Comparison of ENCODE assay signal across 9 mouse cellular contexts in the genomic region with DNA sequence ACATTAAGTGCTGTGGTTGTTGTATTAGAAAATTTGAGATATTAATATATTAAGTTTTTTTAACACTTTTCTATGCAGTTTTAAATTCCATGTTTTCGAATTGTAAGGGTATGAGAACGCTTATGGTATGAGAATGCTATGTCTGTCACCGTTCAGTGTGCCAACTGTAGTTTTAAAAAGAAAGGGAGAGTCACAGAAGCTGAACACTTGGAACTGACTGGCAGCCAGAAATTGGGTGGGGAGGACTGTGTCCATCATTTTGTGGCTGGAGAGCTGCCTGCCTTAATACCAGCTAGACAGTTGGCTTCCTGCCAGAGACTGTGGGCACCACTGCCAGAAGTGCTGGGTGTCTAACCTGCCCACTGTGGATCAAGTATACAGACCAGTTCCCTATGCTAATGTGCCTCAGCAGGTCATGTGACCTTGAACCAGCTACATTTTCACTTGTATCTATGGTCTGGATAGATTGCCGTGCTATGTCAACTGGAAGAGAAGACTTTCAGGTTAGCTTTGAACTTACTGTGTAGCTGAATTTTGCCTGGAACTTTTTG. TPM values are rescaled to one million over a fixed set of nuclear protein-coding genes. Genes with fewer than 3 reads are reported as not detected.
DNase-seq lines count a peak whose midpoint lies in the region; ATAC-seq and TF ChIP-seq lines count a peak whose summit lies in the region.
"Had no signal": no experiment of that assay in that cellular context is flagged by ENCODE, and none has a peak within 500 bp of the region (broad histone marks: within the 10 kb centered on the region; RNA-seq: fewer than 3 reads in every experiment).

No protein-coding gene starts in this region.

- H3K4me2 ChIP-seq in hindbrain, embryonic 14.5 days (replicated peaks), result no peak overlapping the region
- H3K4me2 ChIP-seq in hindbrain, embryonic 11.5 days (replicated peaks; ENCODE audit: low read depth, low read length), result no peak overlapping the region
- H3K4me2 ChIP-seq in hindbrain, embryonic 16.5 days (ENCODE audit: low read length), result no peak overlapping the region
- H3K4me2 ChIP-seq in intestine, postnatal 0 days (replicated peaks; ENCODE audit: low read depth), result no peak overlapping the region

- no peaks in the 10 kb centered on the region for H3K4me1 ChIP-seq in hindbrain, embryonic 14.5 days (replicated peaks; ENCODE audit: control insufficient read depth, insufficient read depth, low read length)
- H3K4me1 ChIP-seq in hindbrain, embryonic 11.5 days (replicated peaks; ENCODE audit: control insufficient read depth, insufficient read depth, low read length), result no peaks in the 10 kb centered on the region
- no peaks in the 10 kb centered on the region for H3K4me1 ChIP-seq in hindbrain, embryonic 16.5 days (ENCODE audit: control insufficient read depth, insufficient read depth, low read depth, low read length)
- H3K4me1 ChIP-seq in intestine, postnatal 0 days (replicated peaks; ENCODE audit: control insufficient read depth, insufficient read depth, low read length), result no peaks in the 10 kb centered on the region

- no peak for TF ChIP-seq CTCF in intestine, postnatal 0 days (IDR thresholded peaks at IDR 0.05; ENCODE audit: low read depth)

- peaks cover 6% of the 10 kb centered on the region; the same call in 1 of the 2 replicates for H3K36me3 ChIP-seq in hindbrain, embryonic 14.5 days (replicated peaks; ENCODE audit: control insufficient read depth, insufficient read depth)
- H3K36me3 ChIP-seq in hindbrain, embryonic 11.5 days (ENCODE audit: control insufficient read depth, insufficient read depth, low read length), result no peaks in the 10 kb centered on the region
- H3K36me3 ChIP-seq in hindbrain, embryonic 16.5 days (ENCODE audit: control insufficient read depth, insufficient read depth, low read length), result no peaks in the 10 kb centered on the region
- peaks cover 8% of the 10 kb centered on the region; the same call in 1 of the 2 replicates for H3K36me3 ChIP-seq in intestine, postnatal 0 days (ENCODE audit: control insufficient read depth, insufficient read depth)

- H3K9ac ChIP-seq in hindbrain, embryonic 14.5 days, result no peak overlapping the region
- H3K9ac ChIP-seq in hindbrain, embryonic 11.5 days (ENCODE audit: low read depth, low read length), result no peak overlapping the region
- H3K9ac ChIP-seq in hindbrain, embryonic 16.5 days (ENCODE audit: low read depth, low read length), result no peak overlapping the region
- no peak overlapping the region for H3K9ac ChIP-seq in intestine, postnatal 0 days (ENCODE audit: low read depth, low read length)
- H3K9ac ChIP-seq: liver, embryonic 14.5 days had no signal

- H3K27ac ChIP-seq in hindbrain, embryonic 14.5 days, result no peak overlapping the region
- no peak overlapping the region for H3K27ac ChIP-seq in hindbrain, embryonic 11.5 days (ENCODE audit: low read depth, low read length)
- no peak overlapping the region for H3K27ac ChIP-seq in hindbrain, embryonic 16.5 days (ENCODE audit: low read depth, low read length)
- H3K27ac ChIP-seq in intestine, postnatal 0 days (ENCODE audit: low read depth, low read length), result no peak overlapping the region
- H3K27ac ChIP-seq: liver, embryonic 14.5 days had no signal

- H3K27me3 ChIP-seq in hindbrain, embryonic 14.5 days (ENCODE audit: control insufficient read depth, insufficient read depth, low read length), result no peaks in the 10 kb centered on the region
- H3K27me3 ChIP-seq in hindbrain, embryonic 11.5 days (ENCODE audit: control insufficient read depth, insufficient read depth, low read length), result no peaks in the 10 kb centered on the region
- H3K27me3 ChIP-seq in hindbrain, embryonic 16.5 days (replicated peaks; ENCODE audit: control insufficient read depth, insufficient read depth, low read length), result no peaks in the 10 kb centered on the region
- no peaks in the 10 kb centered on the region for H3K27me3 ChIP-seq in intestine, postnatal 0 days (replicated peaks; ENCODE audit: control insufficient read depth, insufficient read depth, low read length)

- peak; percentile 40; the same call in 1 of the 2 replicates for ATAC-seq in hindbrain, embryonic 14.5 days (ENCODE audit: low FRiP score)
- no peak for ATAC-seq in hindbrain, embryonic 11.5 days (ENCODE audit: low FRiP score)
- peak; percentile 85 for ATAC-seq in hindbrain, embryonic 16.5 days
- no peak for ATAC-seq in intestine, postnatal 0 days

- peak; percentile 38 for DNase-seq in hindbrain, embryonic 14.5 days (ENCODE audit: low spot score)
- DNase-seq in hindbrain, embryonic 11.5 days (ENCODE audit: low spot score), result no peak
- peak; percentile 85 for DNase-seq in 416B (ENCODE audit: low read depth)
- DNase-seq in adrenal gland, adult 18-20 months (ENCODE audit: low spot score in 2 of 2), result peak; percentile 33 to 35
- DNase-seq in embryo, embryonic 10 days (ENCODE audit: low spot score), result no peak
- DNase-seq in thymus, postnatal 14 days, result no peak

- H3K4me3 ChIP-seq in hindbrain, embryonic 14.5 days (replicated peaks; ENCODE audit: low read length), result no peak overlapping the region
- H3K4me3 ChIP-seq in hindbrain, embryonic 11.5 days (ENCODE audit: low read depth, low read length), result no peak overlapping the region
- H3K4me3 ChIP-seq in hindbrain, embryonic 16.5 days (ENCODE audit: low read length), result no peak overlapping the region
- H3K4me3 ChIP-seq in intestine, postnatal 0 days (ENCODE audit: low read depth, low read length), result no peak overlapping the region

- 82% methylated on average over 4 of the region's 4 CpGs for WGBS in hindbrain, embryonic 14.5 days
- WGBS in hindbrain, embryonic 11.5 days, result 95% methylated on average over 4 of the region's 4 CpGs
- 67% methylated on average over 4 of the region's 4 CpGs for WGBS in hindbrain, embryonic 16.5 days
- WGBS in intestine, postnatal 0 days, result 92% methylated on average over 4 of the region's 4 CpGs

- no peaks in the 10 kb centered on the region for H3K9me3 ChIP-seq in hindbrain, embryonic 14.5 days (ENCODE audit: control insufficient read depth, low read length)
- H3K9me3 ChIP-seq in hindbrain, embryonic 11.5 days (ENCODE audit: control insufficient read depth, low read length), result no peaks in the 10 kb centered on the region
- H3K9me3 ChIP-seq in hindbrain, embryonic 16.5 days (ENCODE audit: control insufficient read depth, low read length), result no peaks in the 10 kb centered on the region
- no peaks in the 10 kb centered on the region for H3K9me3 ChIP-seq in intestine, postnatal 0 days (ENCODE audit: control insufficient read depth)

RNA-seq across cellular contexts. Expression of a gene that starts 18.1 kb away (rescaled TPM):
- 60.7 and 63.1 TPM in 2 replicates for polyA plus RNA-seq in hindbrain, embryonic 14.5 days (2014; fragmentation: Nextera tagmentation; extraction: Ambion mirVana)
- polyA plus RNA-seq in hindbrain, embryonic 11.5 days (2014; fragmentation: Nextera tagmentation; extraction: Ambion mirVana), result 61.7 and 70.4 TPM in 2 replicates
- total RNA-seq in adrenal gland, adult 18-20 months (2021), result 10 to 100 TPM; 24.9 to 36.5 TPM
- 59.9 and 64.1 TPM in 2 replicates for polyA plus RNA-seq in hindbrain, embryonic 16.5 days (2015; fragmentation: Nextera tagmentation; extraction: Ambion mirVana)
- 30.2 and 32.4 TPM in 2 replicates for polyA plus RNA-seq in intestine, postnatal 0 days (2015; fragmentation: Nextera tagmentation; extraction: Ambion mirVana)

Comparison
In these comparisons a context has a peak if more than half of its experiments do, and no peak if none do; other contexts are left out.
1. ATAC-seq: peak in hindbrain, embryonic 14.5 days (single experiment) and hindbrain, embryonic 16.5 days (single experiment); none in hindbrain, embryonic 11.5 days (single experiment) and intestine, postnatal 0 days (single experiment).
2. DNase-seq: peak in hindbrain, embryonic 14.5 days (single experiment), 416B (single experiment) and adrenal gland, adult 18-20 months (2 of 2); none in hindbrain, embryonic 11.5 days (single experiment), embryo, embryonic 10 days (single experiment) and thymus, postnatal 14 days (single experiment).